Mouse (Mus musculus) MEL (cell line): ENCODE measurements around the gene Cep104.

ENCODE experiments used
- CTCF ChIP-seq, 3 experiments: IDR thresholded peaks in 2 of 3; conservative IDR thresholded peaks in 1 of 3; 2 replicates each; pipeline ENCODE4 v1.5.1; 2011 to 2012; ENCODE audit warnings: low read length in 3 of 3, low read depth in 2 of 3, mild to moderate bottlenecking in 2 of 3, improper control_type of control experiment in 1 of 3, inconsistent platforms in 1 of 3, mixed read lengths in 1 of 3, moderate library complexity in 1 of 3; ENCODE audit not compliant: control insufficient read depth in 1 of 3, insufficient read depth in 1 of 3, poor library complexity in 1 of 3, severe bottlenecking in 1 of 3
- ETS1 ChIP-seq: IDR thresholded peaks from 2 replicates; pipeline ENCODE4 v1.6.1; 2012; ENCODE audit warnings: low read depth, mild to moderate bottlenecking, inconsistent platforms, low read length, improper control_type of control experiment, moderate library complexity
- POLR2A ChIP-seq, 2 experiments: IDR thresholded peaks; 2 replicates each; pipeline ENCODE4 v1.6.1; 2011 to 2012; ENCODE audit warnings: low read length in 2 of 2, mild to moderate bottlenecking in 2 of 2, control low read depth in 1 of 2, improper control_type of control experiment in 1 of 2, low read depth in 1 of 2, moderate library complexity in 1 of 2; ENCODE audit not compliant: control insufficient read depth in 1 of 2, insufficient read depth in 1 of 2, poor library complexity in 1 of 2

DNA sequence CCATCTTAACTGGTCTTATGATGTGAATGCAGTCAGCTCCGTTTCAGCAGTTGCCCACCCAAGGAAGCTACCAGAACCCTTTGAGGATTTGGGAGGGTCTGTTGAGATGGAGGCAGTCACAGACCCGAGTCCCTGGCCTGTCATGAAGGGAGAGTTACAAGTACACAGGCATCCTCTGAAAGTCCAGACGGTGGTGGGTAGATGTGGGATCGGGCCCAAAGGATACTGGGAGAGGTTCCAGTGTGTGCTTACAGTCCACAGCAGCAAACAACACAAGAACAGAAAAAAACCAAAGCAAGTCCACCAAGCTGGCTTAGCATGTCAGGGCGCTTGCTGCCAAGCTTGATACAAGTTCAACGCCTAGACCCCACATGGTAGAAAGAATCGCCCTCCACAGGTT lies 12.4 kb upstream of the Cep104 start:
- TF ChIP-seq CTCF (IDR thresholded peaks at IDR 0.05 in 2 of 3, conservative IDR thresholded peaks at IDR 0.05 in 1 of 3; ENCODE audit: control insufficient read depth in 1 of 3, insufficient read depth in 1 of 3, low read depth in 2 of 3, low read length in 3 of 3, poor library complexity in 1 of 3, severe bottlenecking in 1 of 3) = no peak
- no peak for TF ChIP-seq ETS1
- TF ChIP-seq POLR2A (IDR thresholded peaks at IDR 0.05; ENCODE audit: control insufficient read depth in 1 of 2, insufficient read depth in 1 of 2, low read depth in 1 of 2, low read length in 2 of 2, poor library complexity in 1 of 2) = no peak; a peak in 1 of 4 replicates
